Mouse (Mus musculus): ENCODE results near the gene Man2c1.

- TF ChIP-seq CTCF (IDR thresholded peaks at IDR 0.05; ENCODE audit: borderline replicate concordance, insufficient read depth, low read length) (peak; percentile 63; the same call in 1 of the 2 replicates), POLR2A (IDR thresholded peaks at IDR 0.05; ENCODE audit: low read depth, low read length) (no peak)
Observed at GRCm38 (mm10) chr9:57162496-57162895, 32.0 kb downstream of the Man2c1 start.
